Mouse (Mus musculus): ENCODE measurements around the gene Tigit.

The Tigit gene

DNA sequence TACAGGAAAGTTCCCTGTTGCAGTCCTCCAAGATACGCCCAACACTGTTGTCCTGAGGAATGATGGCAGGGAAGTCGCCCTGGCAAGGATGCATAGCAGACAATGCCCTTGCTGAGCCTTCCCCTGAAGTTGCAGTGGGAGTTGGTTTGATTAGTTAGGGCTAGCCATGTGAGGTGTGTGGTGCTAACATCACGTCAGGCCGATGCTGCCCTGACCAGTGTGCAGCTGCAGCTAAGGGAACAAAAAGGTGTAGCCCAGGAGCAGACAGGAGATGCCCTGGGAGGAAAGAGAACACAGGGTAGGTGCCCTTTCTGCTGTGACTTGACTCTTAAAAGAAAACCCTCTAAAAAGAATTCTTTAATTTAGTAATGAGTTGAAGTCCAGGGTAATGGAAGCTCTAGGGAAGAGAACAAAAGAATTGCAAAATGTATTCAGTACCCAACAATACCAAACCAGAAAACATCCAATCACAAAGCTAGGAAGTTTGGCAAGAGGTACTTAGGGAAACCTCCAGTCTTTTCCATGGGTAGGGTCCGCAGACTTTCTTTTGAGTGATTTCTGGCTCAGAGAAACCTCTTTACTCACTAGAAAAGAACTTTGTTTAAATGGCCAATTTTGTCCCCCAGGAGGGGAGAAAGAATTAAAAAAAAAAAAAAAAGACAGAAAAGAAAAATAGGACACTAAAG lies 40.5 kb downstream of the Tigit start:
- in situ Hi-C loops (cut with MboI, MseI): no loop called here

DNA sequence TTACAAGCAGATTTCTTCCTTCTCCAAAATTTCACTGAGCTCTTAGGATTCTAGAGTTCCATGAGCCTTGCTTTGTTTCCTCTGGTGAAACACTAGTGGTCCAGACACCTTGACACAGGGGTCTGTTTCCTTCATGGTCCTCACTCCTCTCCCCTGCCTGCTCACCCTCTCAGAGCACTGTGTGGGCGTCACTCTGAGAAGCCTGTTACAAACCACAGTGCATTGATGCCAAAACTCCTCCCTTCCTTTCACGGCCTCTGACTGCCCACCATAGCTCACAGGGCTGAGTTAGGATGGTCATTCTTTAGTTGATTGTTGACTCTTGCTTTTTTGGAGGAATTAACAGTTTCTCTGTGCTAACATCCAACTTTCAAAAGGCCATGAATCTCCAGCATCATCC lies 43.6 kb downstream of the Tigit start:
- in situ Hi-C loops (cut with MboI, MseI): no loop called here

DNA sequence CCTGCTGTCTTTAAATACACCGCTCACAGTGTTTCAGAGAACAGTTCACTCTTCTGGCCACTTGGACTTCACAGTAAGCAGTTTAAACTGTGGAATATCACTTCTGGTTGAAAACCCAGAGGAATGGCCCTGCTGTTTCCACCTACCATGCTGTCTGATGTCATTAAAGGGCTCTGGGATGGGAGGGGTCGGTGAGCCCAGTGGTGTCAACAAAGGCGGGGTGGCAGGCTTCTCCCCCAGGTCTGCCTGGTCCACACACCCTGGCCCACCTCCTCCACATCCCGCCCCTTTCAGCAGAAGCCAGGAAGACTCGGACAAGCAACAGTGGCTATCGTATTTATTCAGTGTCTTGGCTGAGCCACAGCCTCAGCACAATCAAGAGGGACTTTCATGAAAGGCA lies 44.7 kb downstream of the Tigit start:
- in situ Hi-C loops (cut with MboI, MseI): no loop called here

DNA sequence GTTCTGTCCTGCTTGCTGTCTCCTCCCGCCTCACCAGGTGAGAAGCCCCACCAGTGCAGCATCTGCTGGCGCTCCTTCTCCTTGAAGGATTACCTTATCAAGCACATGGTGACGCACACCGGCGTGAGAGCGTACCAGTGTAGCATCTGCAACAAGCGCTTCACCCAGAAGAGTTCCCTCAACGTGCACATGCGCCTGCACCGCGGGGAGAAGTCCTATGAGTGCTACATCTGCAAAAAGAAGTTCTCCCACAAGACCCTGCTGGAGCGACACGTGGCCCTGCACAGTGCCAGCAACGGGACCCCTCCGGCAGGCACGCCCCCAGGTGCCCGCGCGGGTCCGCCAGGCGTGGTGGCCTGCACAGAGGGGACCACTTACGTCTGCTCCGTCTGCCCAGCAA lies 45.7 kb downstream of the Tigit start:
- in situ Hi-C loops (cut with MboI, MseI): no loop called here

DNA sequence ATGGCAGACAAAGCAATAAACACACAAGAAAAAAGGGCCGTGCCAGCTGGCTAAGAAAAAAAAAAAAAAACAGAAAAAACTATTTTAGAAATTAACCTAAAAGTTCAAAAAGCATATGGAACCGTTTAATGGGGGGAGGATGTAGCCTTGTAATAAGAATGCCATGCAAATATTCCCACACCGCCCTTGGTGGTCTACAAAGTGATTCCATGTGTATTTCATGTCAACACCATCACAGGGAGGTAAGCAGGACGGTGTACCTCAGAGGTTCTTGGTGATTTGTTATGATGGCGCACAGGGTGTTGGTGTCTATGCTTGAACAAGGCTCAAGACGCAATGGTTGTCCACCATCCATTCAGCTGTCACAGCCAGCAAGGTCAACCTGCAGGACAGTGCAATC lies 46.6 kb downstream of the Tigit start:
- in situ Hi-C loops (cut with MboI, MseI): no loop called here

DNA sequence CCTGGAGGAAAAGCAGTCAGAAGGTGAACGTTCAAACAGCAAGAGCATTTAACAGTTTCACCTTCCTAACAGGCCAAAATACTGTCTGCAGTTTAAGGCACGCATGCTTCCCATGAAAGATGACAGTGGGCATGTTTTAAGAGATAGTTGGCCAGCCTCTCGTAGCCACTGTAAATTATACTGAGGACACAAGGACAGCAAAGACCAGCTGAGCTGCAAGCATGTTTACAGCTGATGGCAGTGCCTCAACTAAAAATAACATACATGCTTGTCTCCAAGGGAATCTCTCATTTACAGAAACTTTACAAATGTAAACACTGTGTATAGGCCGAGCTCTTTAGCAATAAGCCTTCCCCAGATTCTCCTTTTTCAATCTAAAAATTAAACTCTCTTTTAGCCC lies 47.6 kb downstream of the Tigit start:
- in situ Hi-C loops (cut with MboI, MseI): no loop called here

DNA sequence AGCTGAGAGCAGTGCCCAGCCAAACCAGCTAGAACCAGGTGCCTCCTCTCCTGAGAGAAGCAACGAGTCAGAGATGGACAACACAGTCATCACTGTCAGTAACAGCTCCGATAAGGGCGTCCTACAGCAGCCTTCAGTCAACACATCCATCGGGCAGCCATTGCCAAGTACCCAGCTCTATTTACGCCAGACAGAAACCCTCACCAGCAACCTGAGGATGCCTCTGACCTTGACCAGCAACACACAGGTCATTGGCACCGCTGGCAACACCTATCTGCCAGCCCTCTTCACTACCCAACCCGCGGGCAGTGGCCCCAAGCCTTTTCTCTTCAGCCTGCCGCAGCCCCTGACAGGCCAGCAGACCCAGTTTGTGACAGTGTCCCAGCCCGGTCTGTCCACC lies 53.6 kb downstream of the Tigit start:
- in situ Hi-C loops (cut with MboI, MseI): no loop called here

DNA sequence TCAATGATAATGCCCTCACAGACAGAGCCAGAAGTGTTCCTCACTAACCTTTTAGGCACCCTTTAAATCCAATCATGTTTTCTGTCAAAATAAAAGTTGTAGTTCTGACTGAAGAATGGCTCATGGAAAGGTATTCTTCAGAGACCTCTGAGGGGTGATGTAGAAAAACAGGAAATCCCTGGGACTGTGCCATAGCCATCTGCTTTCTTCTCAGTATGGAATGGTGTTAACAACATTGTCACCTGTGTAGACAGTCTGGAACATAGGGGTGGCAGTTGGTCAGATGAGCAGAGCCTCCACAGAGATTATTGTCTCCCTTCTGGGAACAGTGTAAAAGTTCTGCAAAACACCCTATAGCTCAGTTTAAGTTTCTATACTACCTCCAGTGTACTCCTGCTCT lies 55.9 kb downstream of the Tigit start:
- in situ Hi-C loops (cut with MboI, MseI): no loop called here

DNA sequence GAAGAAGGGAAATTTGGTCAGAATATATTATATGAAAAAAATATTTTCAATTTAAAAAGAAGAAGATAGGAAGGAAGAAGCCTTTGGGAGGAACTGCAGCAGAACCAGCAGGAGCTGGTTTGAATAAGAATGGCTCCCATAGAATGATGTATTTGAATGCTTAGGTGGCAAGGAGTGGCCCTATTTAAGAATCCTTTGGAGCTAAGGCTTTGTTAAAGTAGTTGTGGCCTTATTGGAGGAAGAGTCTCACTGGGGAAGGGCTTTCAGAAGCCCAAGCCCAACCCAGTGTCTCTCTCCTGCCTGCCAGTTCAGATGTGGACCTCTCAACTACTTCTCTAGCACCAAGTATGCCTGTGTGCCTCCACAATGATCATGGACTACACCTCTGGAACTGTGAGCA lies 56.9 kb downstream of the Tigit start:
- in situ Hi-C loops (cut with MboI, MseI): no loop called here

DNA sequence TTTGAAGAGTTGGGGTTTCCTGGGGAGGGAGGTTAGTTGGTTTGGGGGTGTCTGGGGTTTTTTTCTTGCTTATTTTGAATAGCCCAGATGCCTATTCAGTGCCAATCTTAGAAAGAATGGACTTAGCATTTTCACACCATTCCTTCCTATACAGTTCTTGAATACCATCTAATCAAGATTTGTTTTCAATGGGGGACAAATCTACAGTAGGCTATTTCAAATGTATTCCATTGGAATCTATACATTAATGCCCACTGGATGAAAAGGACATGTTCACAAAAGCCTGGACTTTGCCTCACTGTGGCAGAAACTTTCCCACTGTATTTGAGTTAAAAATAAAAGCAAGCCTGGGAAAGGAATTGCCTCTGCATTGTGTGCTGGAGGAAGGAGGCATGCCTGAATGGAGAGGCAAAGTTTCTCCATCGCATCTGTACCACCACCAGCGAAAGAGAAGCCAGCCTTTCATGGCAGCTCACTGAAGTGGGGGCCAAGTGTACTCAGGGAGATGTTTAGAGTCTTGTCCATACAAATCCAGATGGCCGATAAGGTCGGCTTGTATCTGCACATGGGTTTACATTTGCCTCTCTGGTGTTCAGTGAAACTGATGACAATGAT lies 59.4 kb downstream of the Tigit start:
- in situ Hi-C loops (cut with MboI, MseI): no loop called here

DNA sequence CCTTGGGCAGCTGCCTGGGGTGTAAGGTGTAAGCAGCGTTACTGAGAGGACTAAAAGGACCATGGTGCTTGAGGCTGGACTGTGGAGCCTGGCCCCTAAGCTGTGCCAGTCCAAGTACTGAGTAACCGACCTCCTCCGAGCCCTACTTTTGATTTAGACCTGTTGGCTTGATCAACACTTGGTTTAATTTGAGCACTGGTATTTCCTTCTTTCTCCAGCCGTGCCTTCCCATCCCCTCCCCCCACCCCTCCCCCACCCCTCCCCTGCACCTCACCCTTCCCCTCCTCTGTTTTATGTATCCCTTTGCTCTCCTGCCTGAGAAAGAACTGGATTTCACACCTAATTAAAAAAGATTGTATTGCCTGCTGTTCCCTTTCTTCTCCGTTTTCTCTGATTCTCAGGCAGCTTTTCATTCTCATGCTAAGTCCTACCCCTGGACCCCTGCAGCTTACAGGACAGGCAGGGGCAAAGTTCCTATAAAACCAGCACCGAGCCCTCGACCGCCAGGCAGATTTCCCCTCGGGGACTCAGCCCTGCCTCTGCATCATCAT lies 60.3 kb downstream of the Tigit start:
- in situ Hi-C loops (cut with MboI, MseI): no loop called here

DNA sequence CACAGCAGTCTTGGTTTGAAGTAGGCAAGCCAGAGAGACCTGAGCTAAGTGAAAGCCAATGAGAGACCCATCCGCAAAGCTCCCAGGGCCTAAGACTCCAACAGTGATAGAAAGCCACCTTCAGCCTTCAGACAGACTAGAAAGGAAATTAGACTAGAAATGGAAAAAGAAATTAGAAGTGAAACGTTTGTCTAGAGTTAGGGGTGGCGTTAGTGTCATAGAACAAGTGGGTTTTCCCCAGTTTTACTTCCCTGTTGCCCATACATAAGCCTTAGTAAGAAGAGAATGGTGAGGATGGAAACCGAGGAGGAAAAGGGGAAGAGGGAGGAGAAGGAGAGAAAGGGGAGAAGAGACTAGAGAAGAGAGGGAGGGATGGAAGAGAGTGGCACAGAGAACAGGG lies 61.4 kb downstream of the Tigit start:
- in situ Hi-C loops (cut with MboI, MseI): no loop called here

DNA sequence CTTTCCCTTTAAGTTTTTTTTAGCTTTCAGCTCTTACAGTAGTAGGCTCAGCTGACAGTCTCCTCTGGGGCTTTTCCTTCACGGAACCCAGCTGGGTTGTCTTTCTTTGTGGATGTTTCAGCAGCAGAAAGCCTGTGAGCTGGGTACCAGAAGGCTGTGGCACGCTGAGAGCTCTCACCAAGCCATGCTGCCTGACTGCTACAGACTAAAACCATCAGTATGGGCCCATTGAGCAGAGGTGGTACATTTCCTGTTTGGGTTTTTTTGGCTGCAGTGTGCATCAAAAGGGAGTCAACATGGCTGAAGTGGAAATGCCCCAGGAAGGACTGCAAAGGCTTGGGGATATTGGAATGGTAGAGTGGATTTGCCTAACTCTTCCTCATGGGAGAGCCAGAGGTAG lies 64.2 kb downstream of the Tigit start:
- in situ Hi-C loops (cut with MboI, MseI): no loop called here
